Mouse (Mus musculus) frontal cortex, adult 2 months (tissue): ENCODE measurements around the gene Olfr524. TPM values are rescaled to one million over a fixed set of nuclear protein-coding genes. Genes with fewer than 3 reads are reported as not detected.

Experiments
- DNase-seq, 2 experiments: peaks; one replicate each; pipeline ENCODE4 v3.0.0; 2022; ENCODE audit warnings: low spot score in 1 of 2; ENCODE audit errors: extremely low spot score in 1 of 2
- polyA plus RNA-seq: library from polyadenylated mRNA; depleted of rRNA; stranded (reverse); fragments of >200 nt; gene quantifications from 2 replicates; pipeline ENCODE4 v1.2.3, GENCODE M21; 2012; rRNA removed

Olfr524 gene
- polyA plus RNA-seq, 1 experiment = not detected

GRCm38 (mm10) chr7:140187721-140188390 is 17.9 kb downstream of the Olfr524 start:
- peak in 1 of 2 experiments; percentile 22 for DNase-seq

DNA sequence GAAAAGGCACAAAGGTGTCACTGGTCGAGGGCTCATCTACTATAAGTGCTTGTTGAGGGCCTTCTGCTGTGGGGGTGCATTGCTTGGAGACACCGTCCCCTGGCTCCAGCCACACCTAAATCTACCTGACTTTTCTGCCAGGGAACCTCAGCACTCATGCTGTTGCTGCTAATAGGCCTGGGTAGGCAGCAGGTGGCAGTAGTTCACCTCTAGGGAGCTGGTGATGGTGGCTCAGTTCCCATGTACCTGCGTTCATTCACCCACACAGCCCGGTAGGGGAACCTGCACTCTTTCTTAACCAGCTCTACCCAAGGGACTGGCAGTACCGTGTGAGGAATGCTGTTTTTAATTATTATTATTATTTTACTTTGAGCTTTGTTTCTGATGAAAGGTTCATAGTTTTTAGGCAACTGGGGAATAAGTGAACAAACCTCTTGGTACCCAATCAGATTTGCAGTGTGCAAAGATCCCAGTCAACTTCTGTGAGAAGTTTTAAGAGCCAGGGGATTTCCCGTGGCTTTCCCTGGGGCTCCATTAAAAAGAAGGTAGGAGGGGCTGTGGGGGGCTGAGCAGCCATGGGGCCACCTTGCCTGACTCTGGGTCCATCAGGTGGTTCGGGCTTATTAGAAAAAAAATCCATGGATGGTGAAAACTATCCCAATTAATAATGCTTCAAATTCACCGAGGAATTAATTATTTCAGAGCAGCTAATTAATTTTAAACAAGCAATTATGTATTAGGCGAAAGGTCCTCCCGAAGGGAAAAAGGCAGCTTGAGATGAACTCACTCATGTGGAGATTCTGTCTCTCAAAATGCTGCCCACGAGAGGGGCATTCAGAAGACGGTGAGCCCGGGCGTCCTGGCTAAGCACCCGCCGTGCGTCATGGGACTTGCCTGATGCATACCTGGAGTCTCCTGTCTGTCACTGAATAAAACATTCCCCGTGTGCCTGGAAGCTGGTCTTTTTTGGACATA is 18.8 kb downstream of the Olfr524 start:
- peak in 1 of 2 experiments; percentile 54 for DNase-seq

DNA sequence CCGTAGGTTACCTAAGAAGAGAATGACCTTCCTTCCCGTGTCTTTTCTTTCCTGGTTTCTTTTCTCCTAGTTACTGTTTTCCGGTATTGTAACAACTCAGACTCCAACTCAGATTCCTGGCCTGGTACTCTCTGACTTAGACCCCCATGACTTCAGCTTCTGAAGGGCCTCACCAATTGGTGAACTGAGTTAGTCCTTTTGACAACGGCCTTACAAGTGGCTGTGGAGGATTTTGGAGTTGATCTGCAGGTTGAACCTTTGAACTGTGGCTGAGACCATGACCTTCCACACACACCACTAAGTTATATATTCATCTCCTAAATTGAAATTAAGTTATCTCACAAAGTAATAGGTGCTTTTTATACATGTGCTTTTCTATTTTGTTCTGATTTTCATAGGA is 21.6 kb downstream of the Olfr524 start:
- no peak for DNase-seq

DNA sequence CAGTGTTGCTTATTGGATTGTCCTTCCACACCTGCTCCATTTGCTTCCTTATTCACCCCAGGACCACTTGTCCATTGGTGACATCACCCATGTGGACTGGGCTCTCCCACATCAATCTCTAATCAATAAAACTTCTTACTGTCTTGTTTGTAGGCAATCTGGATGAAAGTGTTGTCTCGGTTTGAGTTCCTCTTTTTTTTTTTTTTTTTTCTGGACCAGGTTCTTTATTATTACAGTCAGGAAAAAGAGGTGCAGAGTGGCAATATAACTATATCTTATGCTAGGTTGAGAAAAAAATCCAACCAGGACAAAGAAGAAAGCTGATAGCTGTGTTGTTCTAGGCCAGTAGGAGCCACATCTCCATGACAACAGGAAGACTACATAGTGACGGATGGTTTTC is 25.1 kb downstream of the Olfr524 start:
- DNase-seq = no peak

GRCm38 (mm10) chr7:140179176-140179575 is 26.6 kb downstream of the Olfr524 start:
- no peak for DNase-seq

- no peak for DNase-seq
Measured at GRCm38 (mm10) chr7:140172936-140173335, 32.8 kb downstream of the Olfr524 start, which contains the start of gene Olfr523. Gene Olfr523, plus strand, starts transcription at chr7:140173217.

DNA sequence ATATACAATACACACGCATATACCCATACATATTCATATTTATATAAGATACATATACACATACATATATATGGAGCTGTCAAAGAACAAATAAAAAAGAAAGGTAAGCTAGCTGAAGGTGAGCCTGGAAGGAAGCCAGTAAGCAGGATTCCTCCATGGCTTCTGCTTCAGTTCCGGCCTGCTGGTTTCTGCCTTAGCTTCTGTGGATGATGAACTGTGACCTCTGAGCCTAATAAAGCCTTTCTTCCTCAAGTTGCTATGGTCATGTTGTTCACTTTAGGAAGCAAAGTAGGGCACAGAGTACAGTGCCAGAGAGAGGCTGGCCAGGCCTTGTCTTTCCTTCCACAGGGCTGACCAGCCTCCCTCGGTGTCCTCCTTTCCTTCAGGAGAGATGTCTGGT is 34.9 kb downstream of the Olfr524 start:
- DNase-seq = no peak

DNA sequence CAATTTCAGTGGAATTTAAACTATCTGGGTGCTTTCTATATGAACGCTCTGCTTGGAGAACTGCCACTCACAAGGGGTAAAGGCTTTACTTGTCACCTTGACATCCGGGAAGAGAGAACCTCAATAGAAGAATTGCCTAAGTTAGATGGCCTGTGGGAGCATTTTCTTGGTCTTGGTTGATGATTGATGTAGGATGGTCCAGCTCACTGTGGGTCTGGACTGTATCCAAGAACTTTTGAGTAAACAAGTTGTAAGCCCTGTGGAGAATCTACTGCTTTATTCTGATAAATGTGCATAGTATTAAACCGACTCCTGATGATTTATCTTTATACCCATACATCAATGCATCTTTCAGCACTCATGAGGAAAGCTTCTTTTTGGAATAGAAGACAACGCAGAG is 36.4 kb downstream of the Olfr524 start:
- no peak for DNase-seq

- DNase-seq = no peak
Measured at GRCm38 (mm10) chr7:140167950-140168349, 37.8 kb downstream of the Olfr524 start.

DNA sequence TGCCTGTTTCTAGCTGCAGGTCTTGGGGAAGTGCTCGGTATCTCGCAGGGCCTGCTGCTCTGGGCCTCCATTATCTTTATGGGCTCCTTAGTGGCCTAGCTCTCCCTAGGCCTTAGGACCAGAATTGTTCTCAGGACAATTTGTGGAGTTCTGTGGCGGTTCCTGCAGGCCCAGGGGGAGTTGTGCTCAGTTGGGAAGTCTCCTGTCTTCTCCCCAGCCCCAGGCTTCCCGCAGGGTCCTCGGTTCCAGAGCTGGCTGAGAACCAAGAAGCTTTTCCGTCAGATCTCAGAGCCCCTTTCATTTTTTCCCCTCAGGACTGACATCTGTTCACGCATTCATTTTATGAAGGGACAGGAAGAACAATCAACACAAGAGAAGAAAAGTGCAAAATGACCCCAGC is 41.1 kb downstream of the Olfr524 start, which contains the start of gene Olfr522:
Olfr522 (minus strand) TSS at position 101 of the 400 bp plus-strand sequence.
- no peak for DNase-seq

DNA sequence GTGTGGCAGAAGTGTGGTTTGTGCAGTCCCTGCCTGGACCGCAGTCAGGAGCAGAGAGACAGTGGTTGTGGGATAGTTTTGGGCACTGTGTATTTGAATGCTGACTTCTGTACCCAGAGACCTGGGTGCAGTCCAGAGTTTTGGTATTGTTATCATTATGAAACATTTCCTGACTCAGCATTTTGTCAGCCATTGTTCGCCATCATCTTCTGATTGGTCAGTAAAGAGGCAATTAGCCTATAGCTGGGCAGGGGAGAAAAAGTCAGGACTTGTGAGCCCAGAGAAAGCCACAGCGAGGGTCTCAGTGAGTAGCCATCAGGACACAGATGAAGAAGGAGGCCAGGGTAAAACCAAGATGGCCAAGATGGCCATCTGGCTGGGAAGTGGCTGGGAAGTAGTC is 45.4 kb downstream of the Olfr524 start:
- DNase-seq = no peak

DNA sequence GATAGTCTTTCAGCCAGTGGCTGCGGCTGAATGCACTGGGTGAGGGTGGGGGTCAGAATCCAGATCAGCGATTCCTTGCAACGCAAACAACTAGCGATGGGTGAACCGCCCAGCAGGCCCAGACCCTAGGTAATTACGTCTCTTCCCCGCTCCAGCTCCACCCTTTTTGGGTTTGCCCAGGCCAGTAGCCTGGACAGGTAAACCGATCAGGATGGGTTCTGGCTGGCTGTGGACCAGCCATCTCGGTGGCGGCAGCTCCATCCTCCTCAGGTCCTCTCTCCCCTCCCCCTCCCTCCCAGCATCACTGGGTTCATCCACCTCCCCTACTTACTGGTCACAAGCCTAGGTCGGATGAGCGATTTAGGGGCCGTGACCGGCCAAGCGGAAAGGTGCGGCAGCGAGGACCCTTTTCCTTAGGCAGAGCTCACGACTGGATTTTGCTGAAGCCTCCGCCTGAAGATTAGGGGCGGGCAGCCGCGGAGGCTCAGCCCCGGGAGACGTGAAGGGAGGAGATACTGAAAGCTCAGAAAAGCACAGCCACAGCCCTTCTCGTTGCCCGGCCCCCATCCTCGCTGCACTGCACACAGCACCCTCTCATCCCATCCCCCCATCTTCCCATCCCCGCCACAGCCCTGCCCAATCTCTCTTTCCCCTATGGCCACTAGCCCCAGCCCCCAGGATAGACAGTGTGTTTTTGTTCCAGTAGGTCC is 51.4 kb downstream of the Olfr524 start, which contains the start of gene Sprn:
Sprn (minus strand) TSS at position 660 of the 710 bp plus-strand sequence.
- peak; percentile 62 to 86 for DNase-seq

GRCm38 (mm10) chr7:140153829-140154217 is 51.9 kb downstream of the Olfr524 start:
- DNase-seq = no peak

DNA sequence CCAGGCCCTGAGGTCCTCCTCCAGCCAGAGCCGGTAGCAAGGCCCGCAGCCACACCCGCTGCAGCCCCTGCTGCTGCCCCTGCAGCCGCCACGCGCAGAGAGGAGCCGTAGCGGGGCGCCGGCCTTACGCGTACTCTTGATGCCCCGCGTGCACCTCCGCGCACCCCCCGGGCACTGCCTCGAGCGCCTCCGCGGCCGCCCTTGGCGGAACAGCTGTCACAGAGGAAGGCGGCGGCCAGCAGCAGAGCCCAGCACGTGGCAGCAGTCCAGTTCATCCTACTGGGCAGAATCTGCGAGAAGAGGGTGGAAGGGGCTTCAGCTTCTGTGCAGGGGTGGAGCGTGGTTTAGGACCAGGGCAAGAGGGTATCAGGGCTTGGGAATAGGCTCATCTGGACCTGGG is 52.4 kb downstream of the Olfr524 start:
- peak in 1 of 2 experiments; percentile 68 for DNase-seq

Other genes starting within 250 kb of the Olfr524 start
- gene 6430531B16Rik, start 227.2 kb downstream of the Olfr524 start, polyA plus RNA-seq = 1.0 and 1.2 TPM in 2 replicates
- 6.4 and 7.7 TPM in 2 replicates for gene Adam8, start 213.4 kb downstream of the Olfr524 start, polyA plus RNA-seq
- gene Zfp511, start 169.6 kb downstream of the Olfr524 start, polyA plus RNA-seq = 67.6 and 71.5 TPM in 2 replicates
- gene Tubgcp2, start 169.3 kb downstream of the Olfr524 start, polyA plus RNA-seq = 46.1 and 51.7 TPM in 2 replicates
- 0.17 and 0.28 TPM in 2 replicates for gene Msx3, start 156.9 kb downstream of the Olfr524 start, polyA plus RNA-seq
- 468 and 504 TPM in 2 replicates for gene Caly, start 123.4 kb downstream of the Olfr524 start, polyA plus RNA-seq
- gene Prap1, start 112.6 kb downstream of the Olfr524 start, polyA plus RNA-seq = 4.0 and 10.0 TPM in 2 replicates
- 87.3 and 98.1 TPM in 2 replicates for gene Fuom, start 103.5 kb downstream of the Olfr524 start, polyA plus RNA-seq
- 3.7 and 5.0 TPM in 2 replicates for gene Paox, start 90.2 kb downstream of the Olfr524 start, polyA plus RNA-seq
- gene Echs1, start 89.5 kb downstream of the Olfr524 start, polyA plus RNA-seq = 62.3 and 72.0 TPM in 2 replicates
- 41.5 and 43.0 TPM in 2 replicates for gene Mtg1, start 68.4 kb downstream of the Olfr524 start, polyA plus RNA-seq
- 103 and 125 TPM in 2 replicates for gene Sprn, start 51.1 kb downstream of the Olfr524 start, polyA plus RNA-seq
- not detected in 2 replicates for gene Olfr522, start 41.2 kb downstream of the Olfr524 start, polyA plus RNA-seq
- 0.04 and 0.08 TPM in 2 replicates for gene Olfr523, start 32.7 kb downstream of the Olfr524 start, polyA plus RNA-seq
- 0.17 and 0.24 TPM in 2 replicates for gene Cd163l1, start 12.3 kb upstream of the Olfr524 start, polyA plus RNA-seq
- gene 5830411N06Rik, start 41.3 kb upstream of the Olfr524 start, polyA plus RNA-seq = 0.04 and 0.06 TPM in 2 replicates
- not detected in 2 replicates for gene Olfr525, start 114.9 kb upstream of the Olfr524 start, polyA plus RNA-seq
- 0.04 TPM in 1 of 2 replicates, not detected in the other for gene Olfr527, start 128.1 kb upstream of the Olfr524 start, polyA plus RNA-seq
- 0.04 and 0.27 TPM in 2 replicates for gene Olfr60, start 155.7 kb upstream of the Olfr524 start, polyA plus RNA-seq
- not detected in 2 replicates for gene Olfr530, start 170.4 kb upstream of the Olfr524 start, polyA plus RNA-seq
- gene Olfr531, start 197.0 kb upstream of the Olfr524 start, polyA plus RNA-seq = 0.13 TPM in 1 of 2 replicates, not detected in the other
- gene Olfr532, start 215.7 kb upstream of the Olfr524 start, polyA plus RNA-seq = 0.02 and 0.11 TPM in 2 replicates